Mouse (Mus musculus): ENCODE results near the gene Jade1.

Jade1 gene

GRCm38 (mm10) chr3:41555491-41556381 is at the start of gene Jade1:
TSS of gene Jade1 (plus strand) at chr3:41555731.
- no peak for DNase-seq (ENCODE audit: low read depth, low spot score)

GRCm38 (mm10) chr3:41509441-41509840 is 46.1 kb upstream of the Jade1 start:
- DNase-seq (ENCODE audit: low read depth, low spot score): no peak

GRCm38 (mm10) chr3:41510191-41510590 is 45.3 kb upstream of the Jade1 start:
- no peak for DNase-seq (ENCODE audit: low read depth, low spot score)

GRCm38 (mm10) chr3:41510750-41511149 is 44.8 kb upstream of the Jade1 start:
- DNase-seq (ENCODE audit: low read depth, low spot score): no peak

- no peak for DNase-seq (ENCODE audit: low read depth, low spot score)
Measured at GRCm38 (mm10) chr3:41514003-41514402, 41.5 kb upstream of the Jade1 start.

GRCm38 (mm10) chr3:41514683-41515305 is 40.7 kb upstream of the Jade1 start:
- no peak for DNase-seq (ENCODE audit: low read depth, low spot score)

- DNase-seq (ENCODE audit: low read depth, low spot score): no peak
Measured at GRCm38 (mm10) chr3:41516961-41517518, 38.5 kb upstream of the Jade1 start.

- no peak for DNase-seq (ENCODE audit: low read depth, low spot score)
Measured at GRCm38 (mm10) chr3:41520925-41521324, 34.6 kb upstream of the Jade1 start.

GRCm38 (mm10) chr3:41521733-41522132 is 33.8 kb upstream of the Jade1 start:
- no peak for DNase-seq (ENCODE audit: low read depth, low spot score)

- no peak for DNase-seq (ENCODE audit: low read depth, low spot score)
Measured at GRCm38 (mm10) chr3:41522226-41523005, 33.1 kb upstream of the Jade1 start.

- DNase-seq (ENCODE audit: low read depth, low spot score): no peak
Measured at GRCm38 (mm10) chr3:41523006-41523375, 32.5 kb upstream of the Jade1 start.

- no peak for DNase-seq (ENCODE audit: low read depth, low spot score)
Measured at GRCm38 (mm10) chr3:41523460-41523859, 32.1 kb upstream of the Jade1 start.

- no peak for DNase-seq (ENCODE audit: low read depth, low spot score)
Measured at GRCm38 (mm10) chr3:41528291-41528969, 27.1 kb upstream of the Jade1 start.

GRCm38 (mm10) chr3:41530156-41530555 is 25.4 kb upstream of the Jade1 start:
- no peak for DNase-seq (ENCODE audit: low read depth, low spot score)

GRCm38 (mm10) chr3:41531541-41531940 is 24.0 kb upstream of the Jade1 start:
- DNase-seq (ENCODE audit: low read depth, low spot score): no peak

- DNase-seq (ENCODE audit: low read depth, low spot score): no peak
Measured at GRCm38 (mm10) chr3:41532109-41532508, 23.4 kb upstream of the Jade1 start.

- DNase-seq (ENCODE audit: low read depth, low spot score): no peak
Measured at GRCm38 (mm10) chr3:41533660-41534059, 21.9 kb upstream of the Jade1 start.

- DNase-seq (ENCODE audit: low read depth, low spot score): no peak
Measured at GRCm38 (mm10) chr3:41537957-41538356, 17.6 kb upstream of the Jade1 start.

GRCm38 (mm10) chr3:41541313-41541712 is 14.2 kb upstream of the Jade1 start:
- no peak for DNase-seq (ENCODE audit: low read depth, low spot score)

- DNase-seq (ENCODE audit: low read depth, low spot score): no peak
Measured at GRCm38 (mm10) chr3:41544451-41544850, 11.1 kb upstream of the Jade1 start.

- no peak for DNase-seq (ENCODE audit: low read depth, low spot score)
Measured at GRCm38 (mm10) chr3:41547289-41547688, 8.2 kb upstream of the Jade1 start.

Measured in c-Kit-negative CD71-positive TER-119-positive erythroid progenitor cells, embryonic 14.5 days (primary cell).